Mouse (Mus musculus) adrenal gland, postnatal 14 days (tissue): ENCODE results near the gene Zfp979. TPM values are rescaled to one million over a fixed set of nuclear protein-coding genes. Genes with fewer than 3 reads are reported as not detected.
"Not testable (repeated sequence)": the region's sequence is repeated elsewhere in the genome, so short reads cannot be mapped to it uniquely, and the experiment has no call there.

Experiments used
- DNase-seq: peaks from one replicate; pipeline ENCODE4 v3.0.0; 2021; ENCODE audit warnings: mixed read lengths
- long read RNA-seq, 2 experiments: library from polyadenylated mRNA; stranded (forward); transcript quantifications; one replicate each; pipeline ENCODE4 v2.0.0; 2021
- total RNA-seq: library from RNA; stranded (reverse); gene quantifications from 2 replicates; pipeline ENCODE4 v1.2.3, GENCODE M21; 2021

Zfp979 gene
- 3.1 and 4.7 TPM in 2 replicates for total RNA-seq
- long read RNA-seq, experiment 1, partial matches to known transcripts = 5 of 9 reads
- long read RNA-seq, experiment 1, other reads (novel, unspliced or antisense) = 4 of 9 reads
- long read RNA-seq, experiment 2, partial matches to known transcripts = 1 of 1 reads
- long read RNA-seq, experiment 2, other reads (novel, unspliced or antisense) = 0 of 1 reads

DNA sequence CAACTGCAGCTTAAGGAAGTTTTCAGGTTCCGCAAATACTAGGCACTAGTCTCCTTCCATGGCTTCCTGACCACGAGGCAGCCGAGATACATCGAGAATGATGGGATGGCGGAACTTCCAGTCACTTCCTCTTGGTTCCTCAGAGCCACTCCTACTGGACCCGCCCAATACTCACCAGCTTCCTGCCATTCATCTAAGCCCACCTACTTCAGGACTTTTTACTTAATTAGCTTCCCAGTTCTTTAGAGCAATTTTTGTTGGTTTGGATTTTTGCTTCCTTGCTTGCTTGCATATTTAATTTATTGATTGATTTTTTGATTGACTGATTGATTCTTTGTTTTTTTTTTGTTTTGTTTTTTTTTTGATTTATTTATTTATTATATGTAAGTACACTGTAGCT lies at the start of gene Zfp979:
Zfp979 (minus strand) TSS at position 101 of the 400 bp plus-strand sequence.
- DNase-seq = not testable (repeated sequence)

DNA sequence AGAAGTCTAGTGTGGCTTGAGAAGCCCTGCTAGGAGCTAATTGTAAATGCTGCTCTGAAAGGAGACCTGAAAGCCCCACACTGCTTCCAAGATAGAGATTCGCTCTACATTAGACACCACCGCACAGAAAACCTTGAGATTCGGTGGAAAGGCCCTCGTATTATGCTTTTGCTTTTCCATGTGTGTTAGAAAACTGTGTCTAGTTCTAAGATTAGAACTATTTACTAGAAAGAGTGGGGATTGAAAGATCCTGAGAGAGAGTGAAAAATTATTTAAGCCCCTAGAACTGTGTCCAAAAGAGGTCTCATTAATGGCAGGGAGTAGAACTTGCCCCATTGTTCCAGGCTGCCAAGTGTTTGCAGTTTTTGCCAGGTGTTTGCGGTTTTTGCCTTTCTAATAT lies 12.9 kb upstream of the Zfp979 start:
- not testable (repeated sequence) for DNase-seq

DNA sequence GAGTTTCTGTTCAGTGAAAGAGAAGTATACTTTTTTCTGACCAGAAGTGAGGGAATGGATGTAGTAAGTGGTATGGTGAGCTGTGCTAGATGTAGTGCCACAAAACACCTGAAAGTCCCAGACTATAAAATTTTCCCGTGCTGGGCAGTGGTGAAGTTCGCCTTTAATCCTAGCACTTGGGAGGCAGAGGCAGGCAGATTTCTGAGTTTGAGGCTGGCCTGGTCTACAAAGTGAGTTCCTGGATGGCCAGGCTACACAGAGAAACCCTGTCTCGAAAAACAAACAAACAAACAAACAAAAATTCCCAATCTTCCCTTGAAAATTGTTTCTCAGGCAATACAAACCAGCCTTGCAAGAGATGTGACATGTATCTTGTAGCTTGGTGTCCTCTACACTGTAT lies 5.1 kb upstream of the Zfp979 start:
- not testable (repeated sequence) for DNase-seq

DNA sequence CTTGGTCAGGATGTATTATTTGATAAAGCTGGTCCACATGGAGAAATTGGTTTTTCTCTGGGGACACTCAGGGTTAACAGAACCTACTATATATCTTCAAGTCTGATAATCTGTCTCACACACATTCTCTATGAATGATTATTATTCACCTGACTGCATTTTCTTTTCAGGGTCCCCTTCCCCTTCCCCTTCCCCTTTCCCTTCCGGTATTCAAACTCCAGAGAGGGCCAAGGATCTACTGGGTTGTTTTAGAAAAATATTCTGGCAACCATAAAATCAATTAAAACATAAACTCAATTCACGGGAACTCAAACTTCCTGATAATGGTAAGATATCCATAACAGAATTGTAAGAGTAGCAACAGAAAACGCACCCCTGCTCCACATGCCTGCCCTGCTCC lies 381 bp downstream of the Zfp979 start:
- DNase-seq = not testable (repeated sequence)

DNA sequence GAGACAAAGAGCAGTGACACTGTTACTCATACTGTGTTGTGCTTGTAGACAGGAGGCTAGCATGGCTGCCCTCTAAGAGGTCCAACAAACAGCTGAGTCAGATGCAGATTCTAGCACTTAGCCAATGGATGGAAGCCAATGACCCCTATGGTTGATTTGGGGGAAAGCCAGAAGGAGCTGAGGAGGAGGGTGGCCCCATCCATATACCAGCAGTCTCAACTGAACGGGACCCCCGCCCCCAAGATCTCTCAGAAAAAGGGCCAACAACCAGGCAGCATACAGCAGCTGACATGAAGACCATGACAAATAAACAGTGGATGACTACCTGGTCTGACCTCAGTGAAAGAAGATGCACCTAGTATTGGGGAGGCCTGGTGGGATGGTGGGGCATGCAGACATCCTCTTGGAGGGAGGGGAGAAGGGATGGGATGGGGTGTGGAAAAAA lies 8.5 kb downstream of the Zfp979 start:
- not testable (repeated sequence) for DNase-seq

DNA sequence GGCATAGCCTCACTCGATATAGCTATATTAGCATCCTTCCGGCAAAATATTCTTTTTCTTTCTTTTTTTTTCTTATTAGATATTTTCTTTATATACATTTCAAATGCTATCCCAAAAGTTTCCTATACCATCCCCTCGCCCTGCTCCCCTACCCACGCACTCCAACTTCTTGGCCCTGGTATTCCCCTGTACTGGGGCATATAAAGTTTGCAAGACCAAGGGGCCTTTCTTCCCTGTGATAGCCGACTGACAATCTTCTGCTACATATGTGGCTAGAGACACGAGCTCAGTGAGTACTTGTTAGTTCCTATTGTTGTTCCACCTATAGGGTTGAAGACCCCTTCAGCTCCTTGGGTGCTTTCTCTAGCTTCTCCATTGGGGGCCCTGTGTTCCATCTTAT lies 35.8 kb downstream of the Zfp979 start:
- DNase-seq = not testable (repeated sequence)

DNA sequence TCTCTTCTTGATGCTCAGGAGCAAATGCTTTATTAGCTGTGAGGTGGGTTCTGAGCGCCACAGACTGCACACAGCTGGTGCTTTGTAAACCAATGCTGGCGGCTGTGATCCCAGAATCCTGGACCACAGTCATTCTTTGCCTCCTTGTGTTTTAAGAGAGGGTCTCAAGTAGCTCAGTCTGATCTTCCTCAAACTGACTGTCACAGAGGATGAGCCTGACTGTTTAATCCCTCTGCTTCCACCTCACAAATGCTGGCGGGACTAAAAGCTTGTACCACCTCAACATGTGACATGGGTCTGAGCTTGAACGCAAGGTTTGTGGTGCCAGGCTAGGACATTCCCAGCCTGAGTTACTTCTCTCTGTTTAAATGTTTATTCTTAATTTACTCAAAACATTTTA lies 36.8 kb downstream of the Zfp979 start:
- no peak for DNase-seq

DNA sequence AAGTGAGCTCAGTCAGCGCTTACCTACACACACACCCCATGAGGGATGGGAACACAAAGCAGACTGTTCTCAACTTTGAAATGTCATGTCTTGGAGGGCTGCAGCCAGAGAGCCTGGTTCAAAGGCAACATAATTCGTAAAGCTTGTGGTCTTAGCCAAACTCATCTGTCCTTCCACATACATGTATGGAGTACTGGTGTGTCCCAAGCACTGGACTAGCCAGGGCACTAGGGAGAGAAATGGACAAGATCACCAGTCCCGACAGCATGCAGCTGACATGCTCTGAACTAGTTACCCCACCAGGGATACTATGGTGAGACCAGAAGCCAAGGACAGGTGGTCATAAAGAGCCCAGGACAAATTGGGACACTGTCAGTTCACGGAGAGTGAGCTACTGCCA lies 38.5 kb downstream of the Zfp979 start:
- no peak for DNase-seq

DNA sequence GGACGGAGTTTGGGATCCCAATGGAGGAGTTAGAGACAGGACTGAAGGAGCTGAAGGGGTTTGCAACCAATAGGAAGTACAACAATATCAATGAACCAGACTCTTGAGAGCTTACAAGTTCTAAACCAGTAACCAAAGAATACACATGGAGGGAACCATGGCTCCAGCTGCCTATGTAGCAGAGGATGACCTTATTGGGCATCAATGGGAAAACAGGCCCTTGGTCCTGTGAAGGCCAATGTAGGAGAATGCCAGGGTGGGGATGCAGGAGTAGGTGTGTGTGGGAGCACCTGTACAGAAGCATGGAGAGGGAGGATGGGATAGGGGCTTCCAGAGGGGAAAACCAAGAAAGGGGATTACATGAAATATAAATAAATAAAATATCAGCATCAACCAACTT lies 40.4 kb downstream of the Zfp979 start:
- no peak for DNase-seq

DNA sequence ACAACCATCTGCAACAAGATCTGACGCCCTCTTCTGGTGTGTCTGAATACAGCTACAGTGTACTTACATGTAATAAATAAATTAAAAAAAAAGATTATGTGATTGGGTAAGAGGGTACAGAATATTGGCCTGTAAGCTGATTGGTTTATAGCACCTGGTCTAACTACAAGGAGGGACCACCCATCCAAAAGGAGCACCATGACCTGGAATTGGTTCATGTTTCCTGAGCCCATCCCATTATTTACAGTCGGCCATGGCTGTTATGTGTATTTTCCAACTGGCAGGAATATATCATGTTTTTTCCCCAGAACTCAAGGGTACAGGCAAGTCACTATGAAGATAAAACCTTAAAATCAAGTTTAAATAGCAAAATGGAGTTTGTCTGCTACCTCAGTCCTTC lies 43.5 kb downstream of the Zfp979 start:
- no peak for DNase-seq

DNA sequence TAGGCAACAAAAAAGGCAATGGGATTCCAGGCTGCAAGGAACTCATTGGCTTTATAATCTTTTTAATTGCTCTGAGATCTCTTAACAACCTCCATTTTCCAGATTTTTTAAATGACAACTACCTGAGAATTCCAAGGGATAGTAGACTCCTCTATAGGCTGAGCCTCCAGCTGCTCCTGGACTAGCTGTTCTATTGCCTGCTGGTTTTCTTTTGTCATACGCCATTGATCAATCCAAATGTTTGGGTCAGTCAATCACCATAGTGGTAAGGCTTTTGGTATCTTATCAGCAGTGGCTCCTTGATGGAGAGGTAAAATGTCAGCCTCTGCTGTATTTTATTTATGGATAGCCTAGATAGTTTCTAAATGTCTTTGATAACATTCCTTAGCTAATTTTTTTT lies 44.6 kb downstream of the Zfp979 start:
- no peak for DNase-seq

DNA sequence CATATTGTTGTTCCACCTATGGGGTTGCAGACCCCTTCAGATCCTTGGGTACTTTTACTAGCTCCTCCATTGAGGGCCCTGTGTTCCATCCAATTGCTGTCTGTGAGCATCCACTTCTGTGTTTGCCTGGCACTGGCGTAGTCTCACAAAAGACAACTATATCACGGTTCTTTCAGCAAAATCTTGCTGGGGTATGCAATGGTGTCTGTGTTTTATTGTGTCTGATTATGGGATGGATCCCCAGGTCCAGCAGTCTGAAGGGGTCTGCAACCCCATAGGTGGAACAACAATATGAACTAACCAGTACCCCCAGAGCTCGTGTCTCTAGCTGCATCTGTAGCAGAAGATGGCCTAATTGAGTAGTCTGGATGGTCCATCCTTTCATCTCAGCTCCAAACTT lies 47.7 kb downstream of the Zfp979 start:
- not testable (repeated sequence) for DNase-seq

DNA sequence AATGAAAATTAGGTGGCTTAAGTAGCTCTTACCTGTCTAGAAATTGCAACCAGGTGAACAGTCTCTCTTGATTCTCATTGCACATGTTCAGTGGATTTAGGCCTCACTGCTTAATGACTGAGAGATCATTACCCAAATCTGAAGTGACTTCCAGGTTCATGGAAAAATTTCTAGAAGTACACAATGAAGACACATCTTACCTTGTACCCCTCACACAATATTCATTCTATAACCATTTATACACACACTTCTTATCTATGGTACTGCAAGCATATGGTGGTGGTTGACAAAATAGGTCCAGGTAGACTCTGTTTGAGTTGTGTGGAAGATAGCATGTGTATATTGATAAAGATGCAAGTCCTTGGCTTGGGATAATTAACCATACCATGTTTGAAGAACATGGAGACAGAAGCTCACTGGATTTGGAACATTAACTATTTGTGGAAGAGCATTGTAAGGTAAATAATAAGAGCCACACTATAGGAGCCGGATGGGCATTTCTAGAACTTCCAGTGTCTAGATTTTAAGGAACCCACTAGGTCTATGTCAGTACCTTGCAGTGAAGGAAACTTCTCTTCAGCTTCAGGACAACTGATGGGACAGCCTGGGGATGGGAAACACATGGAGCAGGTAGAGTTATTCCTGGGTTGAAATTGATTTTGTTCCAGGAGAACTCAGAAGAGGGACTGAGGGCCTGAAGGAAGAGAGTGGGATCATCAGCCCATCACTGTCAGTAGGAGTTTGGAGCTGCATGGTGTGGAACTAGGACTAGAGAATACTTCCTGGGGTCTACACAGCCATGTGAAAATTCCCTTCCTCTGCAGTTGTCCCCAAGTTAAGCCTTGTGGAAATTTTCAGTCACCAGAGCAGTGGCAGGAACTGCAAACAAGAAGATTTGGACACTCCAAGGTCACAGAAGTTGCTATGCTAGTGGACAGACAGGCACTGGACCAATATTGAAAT lies 55.5 kb downstream of the Zfp979 start:
- DNase-seq = no peak

DNA sequence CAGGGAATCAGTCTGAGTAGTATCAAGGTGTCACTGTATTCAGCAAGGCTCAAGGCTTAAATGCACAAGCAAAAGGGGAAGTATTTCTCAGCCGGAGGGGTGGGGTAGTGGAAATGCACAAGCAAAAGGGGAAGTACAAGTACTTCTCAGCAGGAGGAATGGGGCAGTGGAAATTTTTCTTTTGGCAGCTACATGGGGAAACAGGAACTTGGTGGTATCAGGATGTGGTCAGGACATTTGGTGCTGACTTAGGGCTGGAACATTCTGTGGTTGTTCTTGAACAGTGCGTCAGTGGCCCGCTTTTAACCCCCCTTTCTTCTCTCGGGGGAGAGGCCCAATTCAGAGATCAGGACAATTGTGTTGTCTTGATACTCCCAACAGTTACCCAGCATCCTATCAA lies 62.9 kb downstream of the Zfp979 start:
- DNase-seq = not testable (repeated sequence)

DNA sequence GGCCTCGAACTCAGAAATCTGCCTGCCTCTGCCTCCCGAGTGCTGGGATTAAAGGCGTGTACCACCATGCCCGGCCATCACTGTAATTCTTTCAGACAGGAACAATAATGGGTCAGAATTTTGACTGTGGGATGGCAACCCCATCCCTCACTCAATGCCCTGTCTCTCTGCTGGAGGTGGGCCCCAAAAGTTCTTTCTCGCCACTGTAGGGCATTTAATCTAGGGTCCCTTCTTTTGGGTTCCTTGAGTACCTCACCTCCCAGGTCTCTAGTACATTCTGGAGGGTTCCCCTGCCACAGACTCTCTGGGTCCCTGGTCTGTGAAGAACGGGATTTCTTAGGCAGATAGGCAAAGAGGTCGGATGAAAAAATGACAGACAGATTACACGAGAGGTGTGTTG lies 71.2 kb downstream of the Zfp979 start:
- not testable (repeated sequence) for DNase-seq

DNA sequence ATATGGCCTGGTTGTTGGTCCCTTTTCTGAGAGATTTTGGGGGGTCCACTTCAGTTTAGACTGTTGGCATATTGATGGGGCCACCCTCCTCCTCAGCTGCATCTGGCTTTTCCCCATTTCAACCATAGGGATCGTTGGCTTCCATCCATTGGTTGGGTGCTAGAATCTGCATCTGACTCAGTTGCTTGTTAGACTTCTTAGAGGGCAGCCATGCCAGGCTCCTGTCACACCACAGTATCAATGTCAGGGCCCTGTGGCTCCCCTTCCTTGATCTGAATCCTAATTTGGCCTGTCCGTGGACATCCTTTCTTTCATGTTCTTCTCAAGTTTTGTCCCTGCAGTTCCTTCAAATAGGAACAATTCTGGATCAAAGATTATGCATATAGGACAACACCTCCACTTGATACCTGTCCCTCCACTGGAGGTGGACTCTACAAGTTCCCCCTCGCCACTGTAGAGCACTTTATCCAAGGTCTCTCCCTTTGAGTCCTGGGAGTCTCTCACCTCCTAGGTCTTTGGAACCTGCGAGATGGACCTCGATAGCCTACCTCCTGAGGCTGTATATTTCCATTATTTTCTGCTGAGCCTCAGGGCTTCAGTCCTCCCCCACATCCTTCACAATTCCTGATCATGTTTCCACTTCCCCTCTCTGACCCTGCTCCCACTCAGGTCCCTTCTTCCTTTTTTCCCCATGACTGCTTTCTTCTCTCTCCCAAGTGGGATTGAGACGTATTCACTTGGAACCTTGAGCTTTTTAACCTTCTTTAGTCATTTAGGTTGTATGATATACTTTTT lies 76.7 kb downstream of the Zfp979 start:
- no peak for DNase-seq

Other genes with a start within 250 kb of the Zfp979 start
- 13.0 and 14.9 TPM in 2 replicates for gene Zfp982, start 150.1 kb downstream of the Zfp979 start, total RNA-seq
- gene Gm16503, start 102.3 kb downstream of the Zfp979 start, total RNA-seq = 0.59 and 0.68 TPM in 2 replicates
- 0.22 and 0.64 TPM in 2 replicates for gene Zfp985, start 89.2 kb downstream of the Zfp979 start, total RNA-seq
- gene Zfp534, start 60.0 kb upstream of the Zfp979 start, total RNA-seq = 0.22 and 0.49 TPM in 2 replicates
- gene Zfp984, start 167.3 kb upstream of the Zfp979 start, total RNA-seq = 4.6 and 5.9 TPM in 2 replicates
- 21.0 and 28.2 TPM in 2 replicates for gene Zfp933, start 205.9 kb upstream of the Zfp979 start, total RNA-seq
- 19.4 and 26.0 TPM in 2 replicates for gene Miip, start 226.3 kb upstream of the Zfp979 start, total RNA-seq
- 7.8 and 9.2 TPM in 2 replicates for gene Fv1, start 226.5 kb upstream of the Zfp979 start, total RNA-seq